Mouse (Mus musculus) olfactory bulb, adult 2 months (tissue): ENCODE data around the gene Rab3d. TPM values are rescaled to one million over a fixed set of nuclear protein-coding genes. Genes with fewer than 3 reads are reported as not detected.
A peak's percentile ranks its signal among the peaks of the same experiment; 100 is the strongest.

Experiments
- H3K27ac ChIP-seq: fragments of 200-500 bp; 2 replicates; pipeline ENCODE4 v1.5.1; 2012; ENCODE audit warnings: low read depth, low read length; ENCODE audit not compliant: insufficient read depth
- H3K4me1 ChIP-seq: fragments of 200-500 bp; 2 replicates; pipeline ENCODE4 v1.6.1; 2012; ENCODE audit warnings: low read length; ENCODE audit not compliant: control insufficient read depth, insufficient read depth
- H3K4me3 ChIP-seq: fragments of 200-500 bp; 2 replicates; pipeline ENCODE4 v1.5.1; 2012; ENCODE audit warnings: mild to moderate bottlenecking, low read depth, low read length, moderate library complexity; ENCODE audit not compliant: insufficient read depth
- CTCF ChIP-seq: fragments of 200-500 bp; IDR thresholded peaks from 2 replicates; pipeline ENCODE4 v1.5.1; 2012; ENCODE audit warnings: low read depth, mild to moderate bottlenecking, low read length, moderate library complexity; ENCODE audit not compliant: insufficient read depth
- POLR2A ChIP-seq: fragments of 200-500 bp; IDR thresholded peaks from 2 replicates; pipeline ENCODE4 v1.6.1; 2012; ENCODE audit warnings: mild to moderate bottlenecking, low read depth, low read length, moderate library complexity; ENCODE audit not compliant: insufficient read depth
- WGBS: fragments of 180-500 bp; shearing (Covaris S2); methylation state at CpG from one replicate; pipeline ENCODE4 v1.1.7; 2018; 5-methylcytosine and 5-hydroxymethylcytosine counted together
- polyA plus RNA-seq: library from polyadenylated mRNA; stranded (reverse); fragments of >200 nt; gene quantifications from 2 replicates; pipeline ENCODE4 v1.2.4, GENCODE M21; 2012; ENCODE audit warnings: low replicate concordance; ENCODE audit not compliant: missing spikeins, insufficient read depth, insufficient read length

Gene Rab3d
- polyA plus RNA-seq, 1 experiment = not detected

GRCm38 (mm10) chr9:21955570-21956281 is 37.7 kb upstream of the Rab3d start, which contains the start of gene Swsap1:
Swsap1 (plus strand) TSS chr9:21955755.
- WGBS = 0% methylated on average over 54 of the region's 54 CpGs
- H3K27ac ChIP-seq = peak within 1 kb of the TSS; percentile 96
- peaks cover 24% of the 10 kb centered on the region for H3K4me1 ChIP-seq
- peak within 1 kb of the TSS; percentile 68 for H3K4me3 ChIP-seq
- no peak for TF ChIP-seq CTCF
- TF ChIP-seq POLR2A = peak; percentile 84

GRCm38 (mm10) chr9:21955225-21955569 is 37.2 kb upstream of the Rab3d start:
- TF ChIP-seq CTCF (0 out of 2 replicates have a peak, but pooled peaks have one; percentile 18), POLR2A (no peak)
- 2% methylated on average over 18 of the region's 18 CpGs for WGBS
- H3K4me1 ChIP-seq = peaks cover 20% of the 10 kb centered on the region
- H3K27ac ChIP-seq = peak overlapping the region; percentile 96
- peak overlapping the region; percentile 68 for H3K4me3 ChIP-seq

- 57% methylated on average over 3 of the region's 3 CpGs for WGBS
- Histone ChIP-seq H3K27ac (no peak overlapping the region), H3K4me1 (peaks cover 19% of the 10 kb centered on the region), H3K4me3 (no peak overlapping the region)
- no peak for TF ChIP-seq CTCF
- no peak for TF ChIP-seq POLR2A
Observed at GRCm38 (mm10) chr9:21954635-21955034, 36.6 kb upstream of the Rab3d start.

- Histone ChIP-seq H3K4me3 (no peak overlapping the region), H3K4me1 (peaks cover 22% of the 10 kb centered on the region), H3K27ac (peak overlapping the region; percentile 91)
- TF ChIP-seq CTCF = no peak
- no peak for TF ChIP-seq POLR2A
- WGBS = 9% methylated on average over 3 of the region's 3 CpGs
Observed at GRCm38 (mm10) chr9:21953600-21953999, 35.6 kb upstream of the Rab3d start.

GRCm38 (mm10) chr9:21951977-21952376 is 34.0 kb upstream of the Rab3d start:
- WGBS = 72% methylated on average over 3 of the region's 3 CpGs
- Histone ChIP-seq H3K4me3 (no peak overlapping the region), H3K4me1 (peaks cover 36% of the 10 kb centered on the region), H3K27ac (no peak overlapping the region)
- TF ChIP-seq CTCF (no peak), POLR2A (no peak)

- Histone ChIP-seq H3K27ac (no peak overlapping the region), H3K4me1 (peaks cover 36% of the 10 kb centered on the region), H3K4me3 (no peak overlapping the region)
- WGBS = 37% methylated on average over 11 of the region's 11 CpGs
- TF ChIP-seq POLR2A (no peak), CTCF (no peak)
Observed at GRCm38 (mm10) chr9:21950322-21950721, 32.3 kb upstream of the Rab3d start.

GRCm38 (mm10) chr9:21948790-21949189 is 30.8 kb upstream of the Rab3d start:
- 50% methylated on average over 6 of the region's 6 CpGs for whole genome bisulfite sequencing
- Histone ChIP-seq H3K4me3 (no peak overlapping the region), H3K27ac (no peak overlapping the region), H3K4me1 (peaks cover 37% of the 10 kb centered on the region)
- TF ChIP-seq POLR2A (no peak), CTCF (no peak)

GRCm38 (mm10) chr9:21948146-21948545 is 30.2 kb upstream of the Rab3d start:
- 35% methylated on average over 8 of the region's 8 CpGs for WGBS
- no peak overlapping the region for H3K27ac ChIP-seq
- peaks cover 36% of the 10 kb centered on the region for H3K4me1 ChIP-seq
- TF ChIP-seq CTCF = no peak
- TF ChIP-seq POLR2A = no peak
- no peak overlapping the region for H3K4me3 ChIP-seq

GRCm38 (mm10) chr9:21947540-21948130 is 29.6 kb upstream of the Rab3d start:
- TF ChIP-seq CTCF (no peak), POLR2A (no peak)
- 27% methylated on average over 28 of the region's 28 CpGs for WGBS
- no peak overlapping the region for H3K4me3 ChIP-seq
- H3K4me1 ChIP-seq = peaks cover 31% of the 10 kb centered on the region
- no peak overlapping the region for H3K27ac ChIP-seq
